Mouse (Mus musculus) frontal cortex, postnatal 36 days (tissue): ENCODE results near the gene Tnik.

Experiments
- DNase-seq, 2 experiments: peaks; one replicate each; pipeline ENCODE4 v3.0.0; 2022; ENCODE audit warnings: low spot score in 2 of 2

The Tnik gene

DNA sequence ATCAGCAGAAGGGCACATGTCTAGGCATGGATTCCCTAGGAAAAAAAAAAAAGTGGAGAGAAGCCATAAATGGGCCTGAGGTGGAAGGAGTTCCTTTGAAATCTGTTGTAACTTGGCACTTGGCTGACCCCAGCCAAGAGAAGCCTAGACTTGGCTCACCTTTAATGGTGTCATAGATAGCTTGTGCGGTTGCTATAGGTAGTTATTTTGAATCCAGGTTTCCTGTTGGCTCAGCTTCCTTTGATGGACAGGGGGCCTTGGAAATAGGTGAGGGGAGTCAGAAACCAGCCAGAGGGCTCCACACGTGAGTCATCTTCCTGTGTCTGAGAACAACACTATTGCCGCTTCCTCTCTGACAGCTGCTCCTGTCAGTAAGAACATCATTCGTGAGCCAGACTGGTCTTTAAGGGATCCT lies 204.9 kb downstream of the Tnik start:
- DNase-seq = no peak

DNA sequence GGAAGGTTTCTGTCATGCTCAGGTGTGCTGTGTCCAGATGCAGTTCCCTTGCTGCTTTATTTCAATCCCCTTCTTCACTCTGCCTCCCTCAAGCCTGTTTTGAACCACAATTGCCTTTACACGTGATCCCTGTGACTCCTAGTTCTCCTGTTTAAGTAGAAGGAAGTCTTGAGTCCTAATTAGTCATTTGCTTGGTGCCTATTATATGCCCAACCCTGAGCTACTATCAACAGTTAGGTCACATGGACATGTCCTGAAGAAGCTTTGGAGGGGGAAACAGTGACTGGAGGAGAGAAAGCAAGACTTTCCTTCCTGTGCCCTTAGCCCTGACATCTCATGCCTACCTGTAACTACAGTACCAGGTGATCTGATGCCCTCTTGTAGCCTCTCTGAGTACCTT lies 210.4 kb downstream of the Tnik start:
- no peak for DNase-seq

GRCm38 (mm10) chr3:28477373-28477772 lies 214.4 kb downstream of the Tnik start:
- no peak for DNase-seq

GRCm38 (mm10) chr3:28485716-28486115 lies 222.7 kb downstream of the Tnik start:
- no peak for DNase-seq

- DNase-seq = no peak
Measured at GRCm38 (mm10) chr3:28487418-28487817, 224.4 kb downstream of the Tnik start.

DNA sequence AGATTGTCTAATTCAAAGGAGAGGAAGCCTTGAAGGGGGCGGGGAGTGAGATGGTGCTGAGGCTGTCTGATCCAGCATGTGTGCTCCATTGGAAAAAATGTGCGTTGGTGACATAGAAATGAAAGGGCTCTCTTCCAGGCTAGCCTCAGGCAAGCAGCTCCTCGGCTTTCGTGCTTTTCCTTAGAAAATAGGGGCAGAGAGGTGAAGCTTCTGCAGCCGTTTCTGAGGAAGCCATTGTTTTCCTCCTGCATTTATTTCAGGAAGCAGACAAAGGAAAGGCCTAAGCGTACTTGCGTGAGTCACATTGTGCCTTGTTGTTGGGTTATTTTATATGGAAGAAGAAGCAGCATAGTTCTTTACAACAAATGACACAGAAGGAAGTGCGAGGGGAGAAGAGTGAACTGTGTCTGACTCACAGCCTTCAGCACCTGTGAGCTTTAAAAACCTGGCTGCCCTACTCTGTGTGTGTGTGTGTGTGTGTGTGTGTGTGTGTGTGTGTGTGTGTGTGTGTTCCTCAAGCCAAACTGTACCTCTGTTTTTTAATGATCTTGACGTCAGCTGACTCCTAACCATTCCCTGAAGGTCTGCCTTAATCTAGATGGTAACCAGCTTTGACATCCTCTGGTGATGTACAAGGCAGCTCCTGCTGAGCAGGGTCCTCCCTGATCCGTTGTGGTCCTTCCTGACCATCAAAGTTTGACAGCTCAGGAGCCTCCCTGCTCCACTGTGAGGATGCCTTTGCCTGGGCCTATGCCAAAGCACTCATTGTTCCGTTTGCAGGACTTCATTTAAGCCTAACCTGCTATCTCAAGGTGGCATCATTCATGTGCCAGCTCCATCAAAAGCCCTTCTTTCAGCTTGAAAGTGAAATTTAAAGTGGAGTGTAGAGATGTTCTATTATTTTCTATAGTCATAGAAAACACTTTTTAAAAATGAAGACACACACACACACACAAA lies 228.3 kb downstream of the Tnik start:
- DNase-seq = peak; percentile 51

DNA sequence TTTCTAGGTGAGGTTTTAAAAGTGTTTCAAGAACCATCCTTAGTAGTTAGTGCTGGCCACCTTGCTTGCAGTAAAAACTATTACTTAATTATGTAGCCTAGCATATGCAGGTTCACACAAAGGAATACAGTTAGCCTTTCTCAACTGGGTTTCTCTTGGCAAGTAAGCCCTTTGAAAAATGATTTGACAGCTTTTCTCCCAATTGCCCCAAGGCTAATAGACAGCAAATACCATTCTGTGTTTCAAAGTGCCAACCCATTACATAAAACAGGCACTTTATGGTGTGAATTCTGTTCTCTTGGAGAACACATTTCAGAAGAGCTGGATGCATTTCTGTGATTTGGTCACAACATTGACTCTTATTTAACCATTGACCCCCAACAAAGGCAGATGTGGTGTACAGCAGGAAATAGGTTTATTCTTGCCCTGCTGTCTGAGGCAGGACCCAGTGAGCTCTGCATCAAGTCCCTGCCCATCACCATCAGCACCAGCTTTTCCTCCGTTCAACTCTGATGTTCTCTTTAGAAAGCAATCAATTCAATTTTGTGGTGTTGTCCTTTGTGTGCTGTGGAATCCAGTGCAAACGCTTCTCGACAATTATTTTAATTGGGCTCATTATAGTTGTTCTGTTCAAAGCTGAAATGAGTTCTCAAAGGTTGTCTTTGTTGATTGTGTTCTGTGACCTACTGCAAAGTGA lies 233.9 kb downstream of the Tnik start:
- no peak for DNase-seq

DNA sequence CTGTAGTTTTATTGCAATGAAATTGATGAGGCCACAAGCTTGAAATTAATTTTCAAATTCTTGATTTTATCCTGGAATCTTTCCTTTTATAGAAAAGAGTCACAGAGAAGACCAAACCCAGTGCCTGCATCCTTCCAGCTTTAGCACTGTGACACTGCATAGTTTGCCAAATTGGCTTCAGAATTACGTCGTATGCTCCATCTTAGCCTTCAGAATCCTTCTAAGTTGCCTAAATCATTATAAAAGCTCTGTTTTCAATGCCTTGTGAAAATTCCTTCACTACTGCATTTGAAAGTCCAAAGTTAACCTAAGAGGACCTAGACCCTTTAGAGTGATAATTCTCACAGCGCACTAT lies 234.5 kb downstream of the Tnik start:
- DNase-seq = no peak

DNA sequence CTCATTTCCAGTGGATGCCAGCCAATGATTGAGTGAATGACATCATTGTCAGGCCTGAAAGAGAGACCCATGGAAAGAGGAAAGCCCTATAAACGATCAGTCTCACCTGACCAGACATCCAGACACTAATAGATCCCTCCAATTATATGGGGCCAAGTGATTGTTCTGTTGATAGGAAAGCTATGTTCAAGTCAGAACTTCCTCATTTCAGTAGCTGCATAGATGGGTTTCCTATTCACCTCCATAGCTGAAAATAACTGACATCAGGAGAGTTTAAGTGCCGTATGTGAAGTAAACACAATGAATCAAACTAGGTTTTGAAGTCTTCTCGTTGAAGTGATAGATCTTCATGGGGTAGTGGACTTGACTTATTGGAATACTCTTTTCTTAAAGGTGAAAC lies 239.7 kb downstream of the Tnik start:
- DNase-seq = no peak

DNA sequence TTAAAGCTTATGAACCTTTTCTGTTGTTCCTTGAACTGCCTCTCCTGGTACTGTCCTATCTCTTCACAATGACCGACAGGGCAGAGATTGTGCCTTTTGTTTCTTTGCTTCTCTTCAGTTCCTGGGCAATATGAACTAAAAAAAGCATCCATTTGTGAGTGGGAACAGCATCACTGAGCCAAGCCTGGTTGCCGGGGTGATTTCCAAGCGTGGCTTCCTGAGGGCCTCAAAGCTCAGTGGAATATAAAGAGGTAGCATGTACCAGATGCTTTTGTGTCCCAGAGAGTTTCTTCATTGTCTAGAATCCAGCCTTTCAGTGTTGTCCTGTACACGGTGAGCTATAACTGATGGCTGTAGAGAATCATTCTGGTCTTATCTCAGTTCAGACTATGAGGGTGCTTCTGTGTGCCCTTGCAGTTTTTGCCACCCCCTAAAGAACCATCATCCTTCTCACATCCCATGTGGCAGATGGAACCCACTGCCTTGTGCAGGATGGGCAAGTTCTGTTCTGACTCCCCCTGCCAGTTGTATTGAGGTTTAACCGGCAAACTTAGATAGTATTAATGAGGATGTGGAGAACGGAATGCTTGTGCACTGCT lies 246.4 kb downstream of the Tnik start:
- DNase-seq = no peak

- no peak for DNase-seq
Measured at GRCm38 (mm10) chr3:28523004-28523482, 260.0 kb downstream of the Tnik start.

GRCm38 (mm10) chr3:28523541-28524165 lies 260.6 kb downstream of the Tnik start:
- no peak for DNase-seq

DNA sequence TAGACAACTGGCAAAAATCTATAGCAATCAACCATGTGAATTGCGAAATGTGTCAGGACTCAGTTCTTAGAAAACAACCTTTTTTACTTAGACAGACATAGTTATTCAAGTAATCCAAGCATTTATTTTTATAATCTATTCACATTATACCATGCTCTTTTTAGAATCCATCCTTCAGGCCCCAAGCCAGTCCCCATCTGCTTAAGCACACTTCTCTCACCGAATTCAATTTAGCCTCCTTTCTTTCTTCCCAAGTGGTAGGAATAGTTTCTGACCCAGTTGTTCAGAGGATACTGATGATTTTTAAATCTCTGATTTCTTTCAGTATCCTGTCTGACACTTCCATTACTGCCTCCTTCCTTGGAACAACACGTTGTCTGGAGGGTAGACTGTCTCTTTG lies 261.5 kb downstream of the Tnik start:
- DNase-seq = no peak

DNA sequence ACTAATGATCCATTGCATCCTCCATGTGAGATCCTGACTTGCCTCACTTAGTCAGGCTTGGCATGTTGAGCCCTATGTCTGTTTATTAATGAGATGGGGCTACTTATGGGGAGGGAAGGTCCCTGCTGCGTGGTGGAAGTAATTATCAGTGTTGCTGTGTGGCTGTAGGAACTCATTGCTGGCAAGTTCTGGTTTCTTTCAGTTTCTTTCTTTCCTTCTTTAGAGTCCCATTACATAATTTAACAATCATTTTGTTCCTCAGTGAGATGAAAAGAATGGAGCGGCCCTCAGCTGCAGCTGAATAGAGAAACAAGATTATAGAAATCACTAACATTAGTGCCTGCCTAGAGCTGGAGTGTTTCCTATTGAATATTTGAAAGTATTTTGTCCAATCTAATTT lies 263.7 kb downstream of the Tnik start:
- DNase-seq = no peak

DNA sequence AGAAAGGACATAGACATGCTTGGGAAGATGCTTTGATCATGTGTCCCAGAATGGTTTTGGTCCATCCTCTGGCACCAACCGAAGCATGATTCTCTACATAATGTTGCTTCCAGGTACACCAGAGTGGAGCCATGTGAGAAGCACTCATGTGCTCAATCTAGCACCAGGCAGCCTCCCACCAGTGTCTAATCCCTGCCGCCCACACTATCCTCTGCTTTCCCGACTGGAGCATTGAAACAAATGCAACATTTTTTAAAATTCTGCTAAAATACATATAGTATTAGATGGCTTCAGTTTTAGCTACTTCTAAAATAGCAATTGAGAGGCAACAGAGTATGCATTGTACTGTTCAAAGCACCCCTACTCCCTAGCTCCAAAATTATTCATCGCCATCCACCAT lies 264.2 kb downstream of the Tnik start:
- DNase-seq = no peak

- no peak for DNase-seq
Measured at GRCm38 (mm10) chr3:28529548-28529947, 266.5 kb downstream of the Tnik start.

- DNase-seq = peak in 1 of 2 experiments; percentile 78
Measured at GRCm38 (mm10) chr3:28531294-28531956, 268.4 kb downstream of the Tnik start.

GRCm38 (mm10) chr3:28532666-28533065 lies 269.7 kb downstream of the Tnik start:
- no peak for DNase-seq

DNA sequence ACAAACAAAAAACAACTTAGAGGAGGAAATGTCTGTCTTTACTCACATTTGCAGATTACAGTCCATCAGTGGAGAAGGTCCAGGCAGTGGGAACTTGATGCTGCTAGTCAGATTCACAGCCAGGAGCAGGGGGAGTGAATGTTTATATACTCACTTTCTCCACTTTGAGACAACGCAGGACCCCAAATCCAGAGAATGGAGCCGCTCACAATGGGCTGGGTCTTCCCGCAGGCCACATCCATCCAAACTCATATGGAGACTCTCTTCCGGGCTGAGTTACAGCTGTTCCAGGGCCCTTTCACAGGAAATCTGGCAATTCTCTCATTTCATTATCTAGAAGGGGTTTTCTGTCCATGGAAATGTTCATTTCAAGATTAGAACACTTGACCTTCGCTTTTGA lies 277.1 kb downstream of the Tnik start:
- no peak for DNase-seq

GRCm38 (mm10) chr3:28542941-28543340 lies 279.9 kb downstream of the Tnik start:
- no peak for DNase-seq

- DNase-seq = no peak
Measured at GRCm38 (mm10) chr3:28543380-28543984, 280.5 kb downstream of the Tnik start.
